Mouse (Mus musculus) bone marrow macrophage, adult 2 months (primary cell): Measurements from ENCODE around the gene Aph1b. TPM values are rescaled to one million over a fixed set of nuclear protein-coding genes. Genes with fewer than 3 reads are reported as not detected.
"Not testable (repeated sequence)": the region's sequence is repeated elsewhere in the genome, so short reads cannot be mapped to it uniquely, and the experiment has no call there.

Source experiments
- H3K27ac ChIP-seq: 2 replicates; pipeline ENCODE4 v1.5.1; 2012; ENCODE audit warnings: low read depth, low read length; ENCODE audit not compliant: insufficient read depth
- H3K4me1 ChIP-seq: 2 replicates; pipeline ENCODE4 v1.6.1; 2012; ENCODE audit warnings: low read length; ENCODE audit not compliant: control insufficient read depth, insufficient read depth
- H3K4me3 ChIP-seq: 2 replicates; pipeline ENCODE4 v1.5.1; 2012; ENCODE audit warnings: mild to moderate bottlenecking, low read length, moderate library complexity; ENCODE audit not compliant: insufficient read depth
- CTCF ChIP-seq: IDR thresholded peaks from 2 replicates; pipeline ENCODE4 v1.5.1; 2012; ENCODE audit warnings: low read depth, mild to moderate bottlenecking, low read length, moderate library complexity
- POLR2A ChIP-seq: IDR thresholded peaks from 2 replicates; pipeline ENCODE4 v1.6.1; 2012; ENCODE audit warnings: mild to moderate bottlenecking, low read depth, low read length, borderline replicate concordance
- polyA plus RNA-seq: library from polyadenylated mRNA; stranded (reverse); fragments of >200 nt; gene quantifications from 2 replicates; pipeline ENCODE4 v1.2.4, GENCODE M21; 2012; ENCODE audit not compliant: missing spikeins, insufficient read depth, insufficient read length

Gene Aph1b
- polyA plus RNA-seq = 19.9 and 20.8 TPM in 2 replicates

DNA sequence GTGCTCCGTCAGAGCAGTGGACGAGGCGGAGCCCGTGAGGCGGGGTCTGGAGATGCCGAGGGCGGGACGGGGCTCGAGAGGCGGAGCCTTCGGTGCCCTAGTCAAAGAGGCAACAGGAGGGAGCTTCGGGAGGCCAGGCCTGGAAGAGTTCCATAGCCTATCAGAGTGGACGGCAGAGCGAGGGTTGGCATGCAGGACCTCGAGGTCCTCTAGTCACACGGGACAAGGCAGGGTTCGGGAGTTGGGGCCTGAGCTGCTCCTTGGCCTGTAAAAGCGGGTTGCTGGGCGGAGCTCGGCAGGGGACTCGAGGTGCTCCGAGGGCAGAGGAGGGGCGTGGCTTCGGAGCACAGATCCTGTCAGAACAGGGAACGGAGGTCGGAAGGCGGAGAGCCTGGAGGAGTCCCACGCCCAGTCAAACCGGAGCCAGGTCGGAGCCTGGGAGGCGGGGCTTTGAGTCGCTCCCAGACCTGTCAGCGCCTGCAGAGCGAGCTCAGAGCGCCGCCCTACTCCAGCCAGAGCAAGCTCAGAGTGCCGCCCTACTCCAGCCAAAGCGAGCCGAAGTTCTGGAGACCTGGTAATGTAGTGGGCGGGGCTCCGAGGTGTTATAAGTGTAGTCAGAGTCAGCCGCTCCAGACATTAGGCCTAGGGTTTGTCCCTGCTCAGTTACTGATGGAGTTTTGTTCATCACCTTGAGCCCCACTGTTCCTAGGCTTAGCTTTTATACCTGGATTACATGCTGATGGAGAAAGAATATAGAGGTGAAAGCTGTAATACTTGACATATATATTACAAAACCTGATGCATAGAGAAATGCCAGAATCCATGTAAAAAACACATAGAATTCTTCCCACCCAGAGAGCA lies at the start of gene Aph1b:
Aph1b (minus strand) TSS at position 27 of the 861 bp plus-strand sequence.
- peak within 1 kb of the TSS; percentile 56 for H3K27ac ChIP-seq
- no peak for TF ChIP-seq POLR2A
- no peak for TF ChIP-seq CTCF
- peaks cover 4% of the 10 kb centered on the region for H3K4me1 ChIP-seq
- peak within 1 kb of the TSS; percentile 75 for H3K4me3 ChIP-seq

DNA sequence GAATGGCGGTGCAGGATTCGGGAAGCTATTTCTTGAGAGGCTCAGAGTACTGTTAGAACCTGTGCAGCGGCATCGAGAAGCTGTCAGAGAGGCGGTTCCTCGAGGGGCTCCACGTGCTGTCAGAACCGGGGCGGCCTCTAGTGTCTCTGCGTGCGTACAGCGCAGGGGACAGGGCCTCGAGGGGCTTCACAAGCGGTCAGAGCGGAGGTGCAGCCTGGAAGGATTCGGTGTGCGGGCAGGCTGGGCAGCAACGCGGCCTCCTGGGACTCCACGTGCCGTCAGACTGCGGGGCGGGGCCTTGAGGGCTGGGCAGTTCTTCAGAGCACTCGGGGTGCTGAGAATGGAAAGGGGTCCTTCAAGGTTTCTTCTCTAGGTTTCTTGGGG lies 39.8 kb upstream of the Aph1b start:
- peak overlapping the region; percentile 17 for H3K27ac ChIP-seq
- peaks cover 20% of the 10 kb centered on the region for H3K4me1 ChIP-seq
- peak overlapping the region; percentile 72 for H3K4me3 ChIP-seq
- no peak for TF ChIP-seq CTCF
- TF ChIP-seq POLR2A = no peak

DNA sequence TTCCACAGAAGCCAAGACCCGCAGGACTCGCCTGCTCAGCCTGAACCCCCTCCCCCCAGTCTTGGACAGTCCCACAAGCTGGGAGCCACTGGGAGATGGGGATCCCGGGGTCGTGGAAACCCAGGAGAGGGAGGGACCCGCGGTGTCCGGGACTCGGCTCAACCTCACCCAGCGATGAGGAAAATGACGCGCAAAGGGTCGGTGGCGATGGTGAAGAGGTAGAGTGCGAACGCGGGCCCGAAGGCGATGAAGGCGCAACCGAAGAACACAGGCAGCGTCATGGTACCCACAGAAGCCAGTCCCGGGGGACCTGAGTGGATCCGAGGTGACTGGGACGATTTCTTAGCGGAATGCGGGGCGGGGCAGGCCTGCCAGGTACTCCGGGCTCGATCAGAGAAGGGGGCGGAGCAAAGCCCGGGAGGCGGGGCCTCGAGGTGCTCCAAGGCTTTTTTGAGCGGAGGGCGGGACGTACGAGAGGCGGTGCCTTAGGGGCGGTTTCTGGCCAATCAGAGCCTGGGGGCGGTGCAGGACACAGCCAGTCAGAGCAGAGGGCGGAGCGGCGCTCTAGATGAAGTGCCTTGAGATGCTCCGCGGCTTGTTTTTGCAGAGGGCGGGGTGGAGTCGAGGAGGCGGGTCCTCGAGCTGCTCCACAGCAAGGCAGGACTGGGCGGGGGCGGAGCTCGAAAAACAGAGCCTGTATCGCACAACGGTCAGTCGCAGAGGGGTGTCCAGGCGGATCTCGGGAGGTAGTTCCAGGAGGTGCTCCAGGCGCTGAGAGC lies 39.2 kb upstream of the Aph1b start, which contains the start of gene Aph1c:
Aph1c (minus strand) TSS at position 409 of the 779 bp plus-strand sequence.
- TF ChIP-seq POLR2A (peak; percentile 78), CTCF (no peak)
- H3K27ac ChIP-seq = peak within 1 kb of the TSS; percentile 100
- peaks cover 20% of the 10 kb centered on the region for H3K4me1 ChIP-seq
- H3K4me3 ChIP-seq = peak within 1 kb of the TSS; percentile 82

DNA sequence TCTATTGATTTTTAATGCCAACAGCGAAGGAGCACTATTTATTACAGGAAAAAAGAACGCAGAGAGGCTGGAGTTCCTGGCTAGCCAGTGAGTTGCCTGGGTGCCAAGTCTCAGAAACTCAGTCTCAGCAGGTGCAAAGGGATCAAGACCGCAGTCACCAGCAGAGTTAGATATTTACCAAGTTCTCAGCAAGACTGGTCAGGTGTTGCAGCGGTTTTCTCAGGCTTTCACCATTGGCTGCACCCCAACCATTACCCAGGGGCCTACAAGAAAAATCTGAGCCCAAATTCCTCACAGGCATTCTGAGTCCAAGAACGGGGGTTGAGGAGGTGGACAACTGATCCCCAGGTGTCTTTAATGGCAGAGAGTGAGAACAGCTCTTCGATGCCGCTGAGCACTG lies 38.6 kb upstream of the Aph1b start:
- peak overlapping the region; percentile 82 for H3K4me3 ChIP-seq
- TF ChIP-seq POLR2A (no peak), CTCF (no peak)
- H3K27ac ChIP-seq = peak overlapping the region; percentile 100
- H3K4me1 ChIP-seq = peaks cover 24% of the 10 kb centered on the region

DNA sequence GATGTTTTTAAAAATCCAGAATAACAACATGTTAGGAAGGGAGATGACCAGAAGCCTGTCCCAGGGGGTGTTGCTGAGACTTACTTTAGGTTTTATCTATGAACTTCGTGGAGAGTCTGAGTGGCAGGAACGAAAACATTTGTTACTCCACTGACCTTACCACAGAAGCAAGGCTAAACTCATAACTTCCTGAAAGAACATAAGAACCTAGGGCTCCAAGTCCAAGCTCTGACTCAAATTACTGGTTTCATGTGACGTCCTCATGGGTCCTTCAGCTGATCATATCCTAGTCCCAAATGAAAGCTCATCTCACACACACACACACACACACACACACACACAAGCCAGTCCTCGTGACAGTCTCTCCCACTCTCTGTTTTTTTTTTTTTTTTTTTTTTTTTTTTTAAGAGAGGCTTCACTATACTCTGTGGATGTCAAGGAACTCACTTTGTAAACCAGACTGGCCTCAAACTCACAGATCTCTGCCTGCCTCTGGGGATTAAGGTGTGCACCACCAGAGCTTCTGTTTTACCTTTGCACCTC lies 37.1 kb upstream of the Aph1b start:
- Histone ChIP-seq H3K4me1 (peaks cover 26% of the 10 kb centered on the region), H3K27ac (peak overlapping the region; percentile 100), H3K4me3 (peak overlapping the region; percentile 41)
- no peak for TF ChIP-seq CTCF
- TF ChIP-seq POLR2A = no peak

DNA sequence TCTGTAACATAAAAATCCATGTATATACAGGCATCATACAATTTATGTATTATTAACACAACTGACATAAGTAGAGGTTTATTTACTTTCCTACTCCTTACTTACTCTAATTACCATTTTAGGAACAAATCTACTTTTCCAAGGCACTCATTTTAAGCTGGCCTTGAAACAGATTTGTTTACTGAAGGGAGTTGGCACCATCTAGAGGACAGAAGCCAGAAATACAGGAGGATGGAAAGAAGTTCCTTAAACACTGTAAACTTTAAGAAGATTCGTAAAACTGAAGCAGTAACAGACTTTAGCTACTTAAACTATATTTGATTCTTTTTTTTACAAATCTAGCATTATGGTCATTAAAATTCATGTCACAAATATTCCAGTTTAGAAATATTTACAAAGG lies 30.7 kb upstream of the Aph1b start:
- no peak overlapping the region for H3K27ac ChIP-seq
- no peak overlapping the region for H3K4me3 ChIP-seq
- TF ChIP-seq POLR2A (no peak), CTCF (no peak)
- H3K4me1 ChIP-seq = peaks cover 10% of the 10 kb centered on the region

DNA sequence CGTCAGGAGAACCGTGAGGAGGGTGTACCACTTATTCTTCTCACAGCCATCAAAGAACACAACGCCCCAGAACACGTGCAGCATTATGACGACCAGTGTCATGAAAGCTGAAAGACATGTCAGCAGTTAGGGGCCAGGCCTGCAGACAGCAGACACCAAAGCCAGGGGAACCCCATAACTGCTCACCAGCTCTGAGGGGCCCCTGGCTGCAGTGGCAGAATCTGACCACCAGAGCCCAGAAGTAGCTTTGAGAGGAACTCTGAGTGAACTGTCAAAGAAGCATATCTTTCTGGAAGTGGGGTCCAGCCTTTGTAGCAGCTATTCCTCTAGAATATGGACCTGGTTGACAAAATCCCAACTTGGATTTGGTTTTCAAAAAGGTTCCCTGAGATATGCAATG lies 27.0 kb upstream of the Aph1b start:
- H3K4me3 ChIP-seq, H3K27ac ChIP-seq, H3K4me1 ChIP-seq: not testable (repeated sequence)

DNA sequence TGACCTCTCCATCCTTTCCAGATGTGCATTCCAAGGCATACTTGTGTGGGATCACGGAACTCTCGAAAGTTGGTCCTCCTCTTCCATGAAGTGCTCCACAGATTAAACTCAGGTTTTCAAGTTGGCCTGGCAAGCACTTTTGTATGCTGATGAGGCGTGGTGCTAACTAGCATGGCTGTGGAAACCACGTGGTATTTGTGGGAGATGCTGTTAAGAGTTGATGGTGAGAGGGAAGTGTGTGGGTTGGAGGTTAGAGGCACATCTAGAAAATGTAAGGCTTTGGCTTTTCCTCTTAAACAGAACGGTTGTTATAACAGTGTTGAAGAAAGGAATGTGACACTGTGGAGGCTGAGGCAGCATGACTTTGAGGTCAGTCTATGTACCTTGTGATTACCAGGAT lies 25.7 kb upstream of the Aph1b start:
- H3K27ac ChIP-seq = no peak overlapping the region
- TF ChIP-seq CTCF (no peak), POLR2A (no peak)
- H3K4me3 ChIP-seq = no peak overlapping the region
- H3K4me1 ChIP-seq = no peaks in the 10 kb centered on the region

DNA sequence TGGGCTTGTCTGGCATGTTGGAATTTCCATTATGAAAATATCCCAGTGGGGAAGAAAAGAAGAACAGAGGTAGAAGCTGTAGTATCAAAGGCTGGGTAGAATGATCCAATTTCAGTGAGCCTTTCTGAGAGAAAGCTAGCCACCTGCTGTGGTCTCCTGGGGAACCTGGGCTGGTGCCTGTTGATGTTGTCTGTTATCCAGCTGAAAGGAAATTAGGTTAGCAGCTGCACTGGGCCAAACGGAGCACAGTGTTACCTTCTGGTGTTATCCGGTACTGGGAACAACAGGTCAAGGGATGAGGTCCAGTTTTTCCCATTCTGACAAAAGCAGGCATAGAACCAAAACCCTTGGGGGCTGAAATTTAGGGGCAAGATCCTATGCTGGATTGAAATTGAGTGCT lies 18.1 kb upstream of the Aph1b start:
- no peak overlapping the region for H3K4me3 ChIP-seq
- TF ChIP-seq POLR2A (no peak), CTCF (no peak)
- no peak overlapping the region for H3K27ac ChIP-seq
- H3K4me1 ChIP-seq = peaks cover 6% of the 10 kb centered on the region; the same call in 1 of the 2 replicates

DNA sequence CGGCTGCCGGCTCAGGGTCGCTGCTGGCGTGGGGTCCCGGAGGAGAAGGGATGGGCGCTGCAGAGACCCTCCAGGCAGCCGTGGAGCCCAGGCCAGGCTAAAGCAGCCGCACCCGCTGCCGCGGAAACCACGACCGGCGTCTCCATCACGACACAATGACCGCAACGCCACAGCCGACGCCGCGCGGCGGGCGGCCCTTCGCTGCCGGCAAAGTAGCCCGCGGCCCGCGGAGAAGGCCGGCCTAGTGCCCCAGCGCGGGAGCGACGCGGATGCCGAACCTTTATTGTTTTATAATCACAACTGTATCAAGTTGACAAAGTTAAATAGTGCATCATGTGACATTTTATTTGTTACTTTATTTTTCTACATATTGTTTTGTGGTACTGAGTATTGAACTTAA lies 10.7 kb upstream of the Aph1b start:
- not testable (repeated sequence) for H3K4me1 ChIP-seq, H3K4me3 ChIP-seq, H3K27ac ChIP-seq
